Comparison of ENCODE assay signal across 8 mouse cellular contexts in the genomic region with DNA sequence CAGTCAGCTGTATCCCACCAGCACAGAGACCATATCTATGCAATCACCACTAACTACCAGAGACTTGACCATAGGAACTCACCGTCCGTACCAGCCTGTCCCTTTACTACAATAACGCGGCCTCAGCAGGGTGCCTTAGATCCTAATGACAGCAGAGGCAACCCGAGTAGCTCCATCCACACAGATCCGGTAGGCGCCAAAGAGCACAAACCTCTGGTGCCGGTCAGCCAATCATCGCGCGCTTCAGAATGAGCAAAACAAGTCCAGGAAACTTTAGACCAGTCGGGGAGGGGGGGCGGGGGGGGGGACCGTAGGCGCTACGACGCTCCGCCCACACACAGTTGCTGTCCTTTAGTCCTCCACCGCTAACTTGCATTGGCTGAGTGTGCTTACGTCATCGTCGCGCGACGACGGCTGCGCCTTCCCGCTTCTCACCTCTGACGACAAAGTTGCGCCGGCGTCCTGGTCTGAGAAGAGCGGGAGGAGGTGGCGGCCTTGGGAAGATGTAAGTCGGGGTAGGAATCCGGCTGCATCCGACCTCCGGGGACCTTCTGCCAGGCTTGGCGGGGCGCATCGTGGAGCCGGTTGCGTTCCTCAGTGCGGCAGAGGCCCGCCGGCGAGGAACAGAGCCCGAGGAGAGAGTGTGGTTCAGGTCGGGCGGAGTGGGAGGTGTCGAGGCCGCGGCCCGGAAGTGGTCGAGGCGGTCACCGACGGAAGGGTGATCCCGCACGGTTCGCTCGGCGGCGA. TPM values are rescaled to one million over a fixed set of nuclear protein-coding genes. Genes with fewer than 3 reads are reported as not detected.
A peak's percentile ranks its signal among the peaks of the same experiment; 100 is the strongest.
DNase-seq lines count a peak whose midpoint lies in the region; ATAC-seq lines count a peak whose summit lies in the region.

A gene (plus strand): TSS at position 336 of the 747 bp plus-strand sequence.

- ATAC-seq in inflammation-experienced regulatory T-cells, adult 6 months, result peak; percentile 84
- ATAC-seq in megakaryocyte-erythroid progenitor cell, adult 5-6 weeks (replicated peaks; ENCODE audit: low FRiP score, low TSS enrichment, poor library complexity, severe bottlenecking), result peak; percentile 84

- intact Hi-C loops in gastrocnemius, postnatal 14 days (cut with DNase I; ENCODE audit: low total_unique reads), result no loop called here
- intact Hi-C loops in left cerebral cortex, postnatal 10 days (cut with DNase I), result no loop called here

- DNase-seq in adrenal gland, adult (ENCODE audit: inconsistent age in 2 of 2, low spot score in 1 of 2), result peak; percentile 93 to 98
- DNase-seq in embryo, embryonic 10.5 days (ENCODE audit: low spot score), result peak; percentile 99
- peak; percentile 96 for DNase-seq in gastrocnemius, postnatal 14 days
- peak; percentile 92 to 98 for DNase-seq in left cerebral cortex, postnatal 10 days (ENCODE audit: extremely low spot score in 1 of 2, low spot score in 2 of 2)
- DNase-seq in right cerebral cortex, postnatal 25 days, result peak; percentile 90
- peak; percentile 88 to 96 for DNase-seq in urinary bladder, postnatal 4 days (ENCODE audit: low spot score in 2 of 2)

RNA-seq across cellular contexts. Expression of the gene that starts here (rescaled TPM):
- 10 to 100 TPM; 48.2 to 51.5 TPM for total RNA-seq in gastrocnemius, postnatal 14 days (2021)
- 100 to 1,000 TPM; 118 to 138 (median 130) TPM for polyA plus RNA-seq in inflammation-experienced regulatory T-cells, adult 6 months (2017; shearing (Covaris generic))
- 100 to 1,000 TPM; 164 to 166 TPM for total RNA-seq in left cerebral cortex, postnatal 10 days (2021)
- total RNA-seq in megakaryocyte-erythroid progenitor cell, adult 5-6 weeks (2014; fragmentation: Nextera tagmentation), result 325 and 334 TPM in 2 replicates
- 263 and 290 TPM in 2 replicates for total RNA-seq in megakaryocyte-erythroid progenitor cell, adult 5-6 weeks (2017)

Comparison
In these comparisons a context has a peak if more than half of its experiments do, and no peak if none do; other contexts are left out.
1. Peak in every context shown above with its lines: DNase-seq and ATAC-seq.